Mouse (Mus musculus) right cerebral cortex, postnatal 4 days (tissue): ENCODE results near the gene Sfxn2.

ENCODE experiments used
- DNase-seq: peaks from one replicate; pipeline ENCODE4 v3.0.0-alpha.2; 2022

Sfxn2 gene

GRCm38 (mm10) chr19:46572951-46573937, at the start of gene Sfxn2, which contains the start of gene Arl3:
Gene Sfxn2, plus strand, starts transcription at chr19:46573365.
Gene Arl3, minus strand, starts transcription at chr19:46573198.
- DNase-seq, result peak; percentile 93

GRCm38 (mm10) chr19:46523480-46524151, 49.5 kb upstream of the Sfxn2 start:
- DNase-seq, result peak; percentile 59

- DNase-seq, result no peak
Observed at GRCm38 (mm10) chr19:46524152-46524544, 49.0 kb upstream of the Sfxn2 start.

GRCm38 (mm10) chr19:46524601-46525321, 48.4 kb upstream of the Sfxn2 start:
- no peak for DNase-seq

GRCm38 (mm10) chr19:46525691-46526631, 47.2 kb upstream of the Sfxn2 start:
- DNase-seq, result no peak

GRCm38 (mm10) chr19:46527632-46528528, 45.3 kb upstream of the Sfxn2 start:
- DNase-seq, result no peak

GRCm38 (mm10) chr19:46528529-46529213, 44.5 kb upstream of the Sfxn2 start:
- peak; percentile 57 for DNase-seq

GRCm38 (mm10) chr19:46529601-46530448, 43.3 kb upstream of the Sfxn2 start:
- no peak for DNase-seq

- DNase-seq, result no peak
Observed at GRCm38 (mm10) chr19:46530449-46530990, 42.6 kb upstream of the Sfxn2 start.

- no peak for DNase-seq
Observed at GRCm38 (mm10) chr19:46531071-46532030, 41.8 kb upstream of the Sfxn2 start.

GRCm38 (mm10) chr19:46532031-46532688, 41.0 kb upstream of the Sfxn2 start:
- no peak for DNase-seq

GRCm38 (mm10) chr19:46533066-46533465, 40.1 kb upstream of the Sfxn2 start:
- DNase-seq, result no peak

- no peak for DNase-seq
Observed at GRCm38 (mm10) chr19:46533525-46533924, 39.6 kb upstream of the Sfxn2 start.

GRCm38 (mm10) chr19:46534542-46535098, 38.5 kb upstream of the Sfxn2 start:
- DNase-seq, result no peak

- no peak for DNase-seq
Observed at GRCm38 (mm10) chr19:46537357-46537756, 35.8 kb upstream of the Sfxn2 start.

GRCm38 (mm10) chr19:46538213-46538612, 35.0 kb upstream of the Sfxn2 start:
- DNase-seq, result no peak

GRCm38 (mm10) chr19:46542750-46543149, 30.4 kb upstream of the Sfxn2 start:
- DNase-seq, result no peak
